Mouse (Mus musculus): ENCODE measurements at regions not wholly inside any gene's neighbourhood (a gene's known extent, or its start where the extent isn't known, plus 50 kb on each side); places are given as distances from the start of the nearest gene placed in this dataset.

DNA sequence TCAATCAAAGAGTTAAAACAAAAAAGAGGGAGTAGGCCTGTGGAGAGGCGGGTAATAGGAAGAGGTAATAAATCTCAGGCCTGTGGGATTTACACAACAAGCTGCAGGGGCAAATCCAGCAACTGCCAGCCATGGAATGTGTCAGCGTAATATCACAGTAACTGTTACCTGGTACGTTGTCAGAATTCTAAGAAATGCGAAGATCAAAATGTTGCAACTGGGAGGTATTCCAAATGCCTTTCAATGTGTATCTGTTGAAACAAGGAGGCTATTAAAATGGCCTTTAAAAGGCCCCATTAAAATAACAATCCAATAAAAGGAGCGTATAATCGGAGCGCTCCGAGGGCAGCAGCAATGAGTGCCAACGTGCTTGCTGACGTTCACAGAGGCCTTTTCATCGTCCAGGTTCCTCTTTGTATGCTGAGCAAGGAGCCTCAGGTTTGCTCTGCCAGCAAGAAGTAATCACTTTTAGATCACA lies 205.7 kb upstream of the Hhip start:
- no peak for TF ChIP-seq HCFC1 (IDR thresholded peaks at IDR 0.05; ENCODE audit: borderline replicate concordance, insufficient read depth, low read length)
- TF ChIP-seq ZC3H11A (IDR thresholded peaks at IDR 0.05; ENCODE audit: borderline replicate concordance, low read depth, low read length) = no peak
